Mouse (Mus musculus): ENCODE results near the gene 4931414P19Rik.
"Not testable (repeated sequence)": the region's sequence is repeated elsewhere in the genome, so short reads cannot be mapped to it uniquely, and the experiment has no call there.

Gene 4931414P19Rik

DNA sequence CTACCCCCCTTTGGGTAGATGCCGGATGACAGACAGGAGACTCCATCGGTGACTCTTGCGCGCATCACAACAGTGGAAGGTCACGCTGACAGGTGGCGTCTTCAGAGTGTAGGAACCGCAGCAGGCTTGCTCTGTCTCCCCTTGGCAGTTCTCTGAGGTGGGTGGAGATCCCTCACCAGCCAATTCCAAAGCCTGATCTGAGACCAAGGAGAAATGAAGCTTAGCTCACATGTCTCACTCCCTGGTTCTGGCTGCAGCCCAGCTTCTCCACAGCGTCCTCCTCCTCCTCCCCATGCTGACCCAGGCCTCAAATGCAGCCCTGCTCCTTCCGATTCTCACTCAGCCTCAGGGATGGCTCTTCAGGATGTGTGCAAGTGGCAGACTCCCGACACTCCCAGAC, 19.2 kb upstream of the 4931414P19Rik start:
- no peak for DNase-seq

DNA sequence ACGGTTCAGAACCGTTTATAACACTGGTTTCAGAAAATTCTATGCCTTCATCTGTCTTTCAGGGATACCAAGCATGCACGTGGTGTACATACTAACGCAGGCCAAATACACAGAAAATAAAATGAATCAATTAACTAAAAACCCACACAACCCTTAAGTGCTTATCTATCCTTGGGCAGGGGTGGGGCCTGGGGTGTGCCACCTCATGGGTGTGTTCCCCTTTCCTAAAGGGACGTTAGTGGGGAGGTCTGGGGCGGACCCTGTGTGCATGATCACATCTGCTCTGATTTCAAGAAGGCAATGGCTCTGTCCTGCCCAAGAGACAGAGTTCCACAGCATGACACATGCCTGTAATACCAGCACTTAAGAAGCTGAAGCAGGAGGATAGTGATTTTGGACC, 17.5 kb upstream of the 4931414P19Rik start:
- no peak for DNase-seq

GRCm38 (mm10) chr14:54621133-54621532, 15.3 kb upstream of the 4931414P19Rik start, which contains the start of gene Psmb11:
Psmb11 (plus strand) TSS chr14:54621433.
- no peak for DNase-seq

GRCm38 (mm10) chr14:54617897-54618365, 12.1 kb upstream of the 4931414P19Rik start, which contains the start of gene Psmb5:
Psmb5 (minus strand) TSS chr14:54618022.
- peak; percentile 92 for DNase-seq

DNA sequence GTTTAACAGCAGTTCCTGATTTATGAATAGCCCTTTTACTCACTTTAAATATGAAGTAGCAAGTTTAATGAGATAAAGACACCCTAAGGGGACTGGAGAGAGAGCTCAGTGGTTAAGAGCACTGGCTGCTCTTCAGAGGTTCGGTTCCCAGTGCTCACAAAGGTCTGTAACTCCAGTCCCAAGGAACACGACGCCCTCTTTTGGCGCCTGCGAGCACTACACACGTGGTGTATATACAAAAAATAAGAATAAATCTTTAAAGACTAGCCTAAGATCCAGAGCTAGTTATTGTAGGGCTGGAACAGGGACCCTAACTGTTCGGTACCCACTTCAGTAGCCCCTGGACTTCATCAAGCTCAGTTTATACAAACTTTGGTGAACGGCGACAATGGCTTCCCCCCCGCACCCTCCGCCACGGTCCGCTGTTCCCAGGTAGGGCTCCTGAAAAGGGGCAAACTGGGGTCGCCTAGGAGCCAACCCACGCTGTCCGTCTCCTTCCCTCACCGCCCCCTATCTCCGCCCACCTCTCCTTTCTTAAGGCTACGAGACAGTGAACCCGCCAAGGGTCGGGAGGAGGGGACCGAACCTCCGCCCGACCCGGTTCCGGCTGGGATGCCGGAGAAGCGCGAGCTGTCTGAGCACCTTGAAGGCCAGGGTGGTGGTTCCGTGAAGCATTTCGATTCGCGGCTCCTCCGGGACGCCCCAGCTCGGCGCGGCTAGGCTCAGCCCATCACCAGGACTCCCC, 11.5 kb upstream of the 4931414P19Rik start:
- DNase-seq: peak in 1 of 2 experiments; percentile 34

DNA sequence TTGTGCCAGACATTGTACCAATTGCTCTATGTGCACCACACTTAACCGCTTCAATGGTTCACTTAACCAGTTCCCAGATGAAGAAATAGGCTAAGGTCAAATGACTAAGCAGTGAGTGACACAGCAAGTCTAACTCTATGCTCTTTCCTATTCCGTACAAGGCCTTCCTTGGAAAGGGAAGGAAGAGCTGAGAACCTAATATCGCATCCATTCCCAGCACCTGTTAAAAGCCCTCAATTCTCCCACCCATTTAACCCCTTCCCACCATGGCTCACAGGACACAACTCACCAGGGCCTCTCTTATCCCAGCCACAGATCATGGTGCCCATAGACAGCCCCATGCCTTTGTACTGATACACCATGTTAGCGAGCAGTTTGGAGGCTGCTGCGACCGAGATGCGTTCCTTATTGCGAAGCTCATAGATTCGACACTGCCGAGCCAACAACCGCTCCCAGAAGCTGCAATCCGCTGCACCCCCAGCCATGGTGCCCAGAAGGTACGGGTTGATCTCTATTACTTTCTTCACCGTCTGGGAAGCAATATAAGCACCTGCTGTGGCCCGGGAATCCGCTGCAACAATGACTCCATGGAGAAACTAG, 10.5 kb upstream of the 4931414P19Rik start:
- no peak for DNase-seq

GRCm38 (mm10) chr14:54614130-54614529, 8.3 kb upstream of the 4931414P19Rik start:
- DNase-seq: not testable (repeated sequence)

GRCm38 (mm10) chr14:54610648-54611047, 4.9 kb upstream of the 4931414P19Rik start:
- no peak for DNase-seq

DNA sequence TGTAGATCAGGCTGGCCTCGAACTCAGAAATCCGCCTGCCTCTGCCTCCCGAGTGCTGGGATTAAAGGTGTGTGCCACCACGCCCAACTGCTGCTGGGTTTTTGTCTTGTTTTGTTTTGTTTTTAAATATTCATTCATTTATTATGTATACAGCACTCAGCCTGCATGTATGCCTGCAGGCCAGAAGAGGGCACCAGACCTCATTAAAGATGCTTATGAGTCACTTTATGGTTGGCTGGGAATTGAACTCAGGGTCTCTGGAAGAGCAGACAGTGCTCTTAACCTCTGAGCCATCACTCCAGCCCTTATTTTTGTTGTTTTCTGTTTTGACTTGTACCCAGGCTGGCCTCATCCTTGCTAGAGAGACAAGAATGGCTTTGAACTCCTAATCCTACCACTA, 4.2 kb upstream of the 4931414P19Rik start:
- peak in 1 of 2 experiments; percentile 63 for DNase-seq

GRCm38 (mm10) chr14:54609245-54609644, 3.5 kb upstream of the 4931414P19Rik start:
- DNase-seq: no peak

- no peak for DNase-seq
Observed at GRCm38 (mm10) chr14:54607226-54607625, 1.4 kb upstream of the 4931414P19Rik start.

DNA sequence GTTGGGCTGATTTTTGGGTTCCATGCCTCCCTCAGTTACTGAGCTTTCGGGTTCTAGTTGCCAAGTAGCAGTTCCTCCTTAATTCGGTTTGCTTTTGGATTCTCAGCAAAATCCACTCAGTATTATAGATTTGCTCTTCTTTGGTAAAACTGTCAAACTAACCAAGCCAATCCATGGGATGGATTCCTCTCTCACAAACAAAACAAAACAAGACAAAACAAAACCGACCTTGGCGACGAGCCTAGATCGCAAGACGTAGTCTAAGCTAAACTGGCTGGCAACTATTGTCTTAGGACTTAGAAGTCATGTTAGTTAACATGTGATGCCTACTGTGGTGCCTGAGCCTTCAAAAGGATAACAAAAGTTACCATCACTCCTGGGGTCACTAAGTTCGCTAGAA, 2.1 kb downstream of the 4931414P19Rik start:
- no peak for DNase-seq

DNA sequence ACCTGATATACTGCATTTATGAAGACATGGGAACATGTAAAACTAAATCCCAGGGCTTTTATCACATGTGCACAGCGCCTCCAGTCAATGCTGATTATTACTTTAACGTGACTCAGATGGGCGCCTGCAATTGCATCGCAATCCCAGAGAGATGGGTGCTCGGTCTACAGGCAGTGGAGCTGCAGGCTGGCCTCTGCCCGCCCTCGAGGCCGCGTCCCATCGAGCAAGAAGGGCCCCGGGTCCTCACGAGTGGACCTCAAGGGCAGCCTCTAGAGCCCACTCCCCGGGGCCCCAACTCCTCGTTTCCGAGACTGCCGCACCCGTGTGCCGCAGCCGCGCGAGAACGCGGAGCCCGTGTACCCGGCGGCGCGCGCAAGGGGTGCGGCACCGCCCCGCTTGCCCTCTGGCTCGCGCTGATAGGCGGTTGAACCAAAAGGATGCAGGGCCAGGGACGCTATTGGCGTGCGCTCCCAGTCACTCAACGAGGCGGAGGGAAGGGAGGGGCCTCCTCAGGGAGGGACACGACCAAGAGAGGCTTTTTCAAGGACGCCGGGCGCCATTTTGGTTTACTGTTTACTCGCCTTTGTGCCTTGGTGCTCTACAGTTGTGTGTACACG, 2.6 kb downstream of the 4931414P19Rik start:
- DNase-seq: peak; percentile 97 to 98

DNA sequence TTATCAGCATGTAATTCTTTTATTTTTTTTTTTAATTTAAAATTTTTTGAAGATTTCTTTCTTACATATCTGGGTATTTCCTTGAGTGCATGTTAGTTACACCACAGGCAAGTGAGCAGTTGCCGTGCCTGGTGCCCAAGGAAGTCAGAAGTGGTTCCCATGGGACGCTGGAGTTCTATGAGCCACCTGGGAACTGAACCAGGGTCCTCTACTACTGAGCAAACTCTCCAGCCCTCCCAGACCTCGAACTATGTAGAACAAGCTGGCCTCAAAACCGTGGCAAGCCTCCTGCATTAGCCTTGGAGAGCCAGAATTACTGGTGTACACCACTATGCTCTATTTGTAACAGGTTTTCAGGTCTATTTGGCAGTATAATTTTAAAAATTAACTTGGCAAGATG, 3.2 kb downstream of the 4931414P19Rik start:
- DNase-seq: peak in 1 of 2 experiments; percentile 14

GRCm38 (mm10) chr14:54601601-54602000, 4.2 kb downstream of the 4931414P19Rik start:
- DNase-seq: no peak

GRCm38 (mm10) chr14:54597084-54597483, 8.7 kb downstream of the 4931414P19Rik start:
- DNase-seq: peak in 1 of 2 experiments; percentile 44

GRCm38 (mm10) chr14:54594631-54595414, 11.0 kb downstream of the 4931414P19Rik start:
- no peak for DNase-seq

DNA sequence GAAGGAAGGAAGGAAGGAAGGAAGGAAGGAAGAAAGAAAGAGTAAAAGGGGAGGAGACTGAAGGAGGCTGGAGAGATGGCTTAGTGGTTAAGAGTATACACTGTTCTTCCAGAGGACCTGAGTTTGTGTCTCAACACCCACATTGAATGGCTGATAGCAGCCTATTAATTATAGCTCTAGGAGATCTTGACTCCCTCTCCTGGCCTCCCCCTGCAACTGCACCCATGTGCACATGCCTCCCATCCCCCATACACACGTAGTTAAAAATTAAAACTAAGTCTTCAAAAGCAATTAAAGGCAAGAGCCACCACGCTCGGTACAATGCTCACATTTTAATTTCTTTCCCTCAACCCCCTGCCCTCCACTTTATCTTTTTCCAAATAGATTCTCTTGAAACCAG, 11.7 kb downstream of the 4931414P19Rik start:
- no peak for DNase-seq

DNA sequence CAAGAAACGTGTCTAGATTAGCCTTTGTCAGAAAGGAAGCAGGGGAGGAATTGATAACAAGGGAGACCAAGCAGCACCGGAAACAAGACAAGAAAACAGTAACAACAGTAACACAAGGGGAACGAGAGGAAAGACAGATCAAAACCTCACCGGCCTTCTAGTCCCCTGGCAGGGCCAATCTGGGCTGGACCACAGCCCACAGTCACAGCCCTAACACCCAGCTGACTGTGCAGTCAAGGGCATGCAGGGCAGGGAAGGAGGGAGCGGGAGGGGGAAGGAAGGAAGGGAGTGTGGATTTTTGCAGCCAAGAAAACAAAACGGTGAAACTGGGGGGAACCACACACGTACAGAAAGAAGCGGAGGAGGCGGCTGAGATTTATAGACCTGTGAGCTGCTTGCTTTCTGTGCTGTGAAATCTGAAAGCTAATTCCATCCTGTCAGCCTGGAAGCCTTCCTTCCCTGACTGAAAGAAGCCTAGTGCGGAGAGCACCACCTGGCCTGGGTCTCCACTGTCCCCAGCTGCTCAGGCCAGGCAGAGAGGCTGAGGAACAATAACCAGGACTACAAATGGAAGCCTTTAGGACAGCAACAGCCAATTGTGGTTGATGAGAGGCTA, 13.4 kb downstream of the 4931414P19Rik start:
- peak; percentile 33 to 60 for DNase-seq

GRCm38 (mm10) chr14:54591056-54591455, 14.7 kb downstream of the 4931414P19Rik start:
- DNase-seq: no peak

GRCm38 (mm10) chr14:54583681-54584338, 22.0 kb downstream of the 4931414P19Rik start:
- peak; percentile 57 to 83 for DNase-seq

GRCm38 (mm10) chr14:54582536-54582935, 23.3 kb downstream of the 4931414P19Rik start:
- DNase-seq: peak; percentile 35 to 48

Measured in kidney, postnatal 36 days (tissue).